Mouse (Mus musculus): ENCODE measurements around the gene Carmil2. TPM values are rescaled to one million over a fixed set of nuclear protein-coding genes. Genes with fewer than 3 reads are reported as not detected.

The Carmil2 gene
- polyA plus RNA-seq, 1 experiment from 2014 or later = 9.7 TPM

DNA sequence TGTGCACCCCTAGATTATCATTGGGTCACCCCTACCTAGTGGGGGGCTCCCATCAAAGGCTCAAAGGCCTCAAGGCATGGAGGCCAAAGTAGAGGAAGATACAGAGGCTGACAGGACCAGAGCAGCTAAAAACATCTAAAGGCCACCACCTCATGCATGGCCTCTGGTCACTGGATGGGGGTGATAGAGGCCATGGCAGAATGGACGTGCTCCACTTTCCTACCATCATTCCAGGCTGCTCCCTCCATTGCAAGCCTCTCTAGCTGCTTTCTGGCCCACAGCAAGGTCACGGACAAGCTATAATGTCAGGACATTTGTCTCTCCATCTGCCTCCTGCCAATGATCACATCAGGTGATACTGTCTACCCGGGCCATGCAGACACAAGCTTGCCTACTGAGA is 26.2 kb downstream of the Carmil2 start:
- Histone ChIP-seq H3K4me1 (peaks cover 9% of the 10 kb centered on the region), H3K36me3 (peaks cover 23% of the 10 kb centered on the region), H3K9ac (no peak overlapping the region), H3K27ac (no peak overlapping the region), H3K9me3 (replicated peaks) (no peaks in the 10 kb centered on the region), H3K27me3 (no peaks in the 10 kb centered on the region), H3K4me3 (no peak overlapping the region), H3K4me2 (replicated peaks) (no peak overlapping the region)
- 86% methylated on average over 3 of the region's 3 CpGs for WGBS
- no peak for ATAC-seq (ENCODE audit: low FRiP score)

DNA sequence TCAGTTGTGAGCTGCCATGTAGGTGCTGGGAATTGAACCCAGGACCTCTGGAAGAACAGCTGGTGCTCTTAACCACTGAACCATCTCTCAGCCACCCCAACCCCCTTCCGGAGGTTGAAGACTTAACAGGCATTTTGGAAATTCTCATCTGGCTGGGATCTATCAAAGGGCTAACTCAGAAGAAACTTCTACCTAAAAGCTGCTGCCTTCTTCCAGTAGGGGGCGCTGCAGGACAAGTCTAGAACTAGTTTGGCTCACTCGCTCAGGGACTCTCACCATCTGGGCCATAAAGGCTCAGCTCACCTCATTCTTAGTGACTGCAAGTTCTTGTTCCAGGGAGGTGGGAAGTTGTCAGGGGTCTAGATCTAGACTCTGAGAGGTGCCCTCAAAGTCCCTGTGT is 28.1 kb downstream of the Carmil2 start:
- WGBS = 12% methylated on average over 3 of the region's 3 CpGs
- ATAC-seq (ENCODE audit: low FRiP score) = no peak
- H3K27ac ChIP-seq = no peak overlapping the region

GRCm38 (mm10) chr8:105715042-105715441 is 29.0 kb downstream of the Carmil2 start:
- no peak for ATAC-seq (ENCODE audit: low FRiP score)
- 78% methylated on average over 6 of the region's 6 CpGs for WGBS
- Histone ChIP-seq H3K4me2 (replicated peaks) (no peak overlapping the region), H3K36me3 (peaks cover 24% of the 10 kb centered on the region), H3K9ac (no peak overlapping the region), H3K4me3 (no peak overlapping the region), H3K27ac (no peak overlapping the region), H3K27me3 (no peaks in the 10 kb centered on the region), H3K9me3 (replicated peaks) (no peaks in the 10 kb centered on the region), H3K4me1 (no peaks in the 10 kb centered on the region)

More for the DNA sequence above, 28.1 kb downstream of the Carmil2 start:
- no peaks in the 10 kb centered on the region for H3K9me3 ChIP-seq (replicated peaks)
- no peaks in the 10 kb centered on the region for H3K4me1 ChIP-seq
- H3K9ac ChIP-seq = no peak overlapping the region
- no peaks in the 10 kb centered on the region for H3K27me3 ChIP-seq
- H3K4me2 ChIP-seq (replicated peaks) = no peak overlapping the region
- peaks cover 24% of the 10 kb centered on the region for H3K36me3 ChIP-seq
- no peak overlapping the region for H3K4me3 ChIP-seq

DNA sequence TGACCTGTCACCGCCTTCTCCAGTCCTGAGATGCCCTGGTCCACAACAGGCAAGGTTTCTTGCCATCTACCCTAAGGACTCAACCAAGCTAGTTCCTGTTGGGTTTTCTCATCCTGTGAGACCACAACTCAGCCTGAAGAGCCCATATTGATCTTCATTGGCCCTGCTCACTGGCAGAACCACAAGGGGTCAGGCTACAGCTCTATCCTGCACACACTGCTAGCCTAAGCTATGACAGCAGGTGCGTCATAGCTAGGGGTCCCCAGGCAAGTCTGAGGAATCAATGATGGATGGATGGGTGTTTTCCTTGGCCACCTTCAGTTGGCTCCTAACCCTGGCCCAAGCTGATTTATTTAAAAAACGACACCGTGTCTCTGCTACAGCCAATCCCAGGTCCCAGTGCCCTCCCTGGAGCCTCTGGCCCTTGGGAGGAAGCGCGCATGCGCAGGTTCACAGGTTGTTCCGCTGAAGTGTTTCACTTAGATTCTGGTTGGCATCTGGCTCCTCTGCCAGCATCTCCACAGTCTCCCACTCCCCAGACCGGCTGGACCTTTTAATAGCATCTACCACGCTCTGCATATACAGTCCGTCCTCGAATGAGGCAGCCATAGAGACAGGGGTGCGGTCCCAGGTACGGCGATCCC is 30.4 kb downstream of the Carmil2 start:
- Histone ChIP-seq H3K4me1 (no peaks in the 10 kb centered on the region), H3K27me3 (no peaks in the 10 kb centered on the region), H3K36me3 (peaks cover 28% of the 10 kb centered on the region), H3K4me3 (no peak overlapping the region), H3K9me3 (replicated peaks) (no peaks in the 10 kb centered on the region), H3K9ac (no peak overlapping the region), H3K4me2 (replicated peaks) (no peak overlapping the region), H3K27ac (no peak overlapping the region)
- no peak for ATAC-seq (ENCODE audit: low FRiP score)
- 94% methylated on average over 15 of the region's 15 CpGs for WGBS

GRCm38 (mm10) chr8:105719637-105720036 is 33.6 kb downstream of the Carmil2 start:
- Histone ChIP-seq H3K4me3 (no peak overlapping the region), H3K9me3 (replicated peaks) (no peaks in the 10 kb centered on the region), H3K36me3 (peaks cover 44% of the 10 kb centered on the region), H3K27me3 (no peaks in the 10 kb centered on the region), H3K27ac (no peak overlapping the region), H3K9ac (no peak overlapping the region), H3K4me1 (no peaks in the 10 kb centered on the region), H3K4me2 (replicated peaks) (no peak overlapping the region)
- ATAC-seq (ENCODE audit: low FRiP score) = no peak
- 87% methylated on average over 4 of the region's 4 CpGs for WGBS

DNA sequence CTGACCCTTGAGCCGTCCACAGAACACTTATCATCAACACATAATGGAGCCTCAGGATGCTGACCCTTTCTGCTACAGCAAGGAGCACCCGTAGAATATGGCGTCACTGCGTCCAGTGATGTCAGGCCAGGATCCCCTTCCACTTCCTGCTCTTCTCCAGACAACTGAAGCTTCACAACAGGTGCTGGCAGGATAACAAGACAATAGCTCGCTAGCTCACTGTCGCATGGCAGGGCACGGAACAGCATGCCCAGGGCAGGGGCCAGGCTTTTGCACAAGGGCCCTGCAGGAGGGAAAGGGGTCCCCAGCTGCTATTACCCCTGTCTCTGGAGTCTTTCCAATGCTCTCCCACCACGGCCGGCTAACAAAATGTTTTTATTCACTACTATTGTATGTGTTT is 36.8 kb downstream of the Carmil2 start:
- ATAC-seq (ENCODE audit: low FRiP score) = no peak
- peaks cover 42% of the 10 kb centered on the region for H3K36me3 ChIP-seq

GRCm38 (mm10) chr8:105725726-105726125 is 39.7 kb downstream of the Carmil2 start:
- no peak for ATAC-seq (ENCODE audit: low FRiP score)
- peaks cover 47% of the 10 kb centered on the region for H3K36me3 ChIP-seq

More for the DNA sequence above, 36.8 kb downstream of the Carmil2 start:
- H3K27ac ChIP-seq = no peak overlapping the region
- no peak overlapping the region for H3K4me2 ChIP-seq (replicated peaks)
- H3K9ac ChIP-seq = no peak overlapping the region
- no peaks in the 10 kb centered on the region for H3K27me3 ChIP-seq
- WGBS = 93% methylated on average over 9 of the region's 9 CpGs
- no peaks in the 10 kb centered on the region for H3K9me3 ChIP-seq (replicated peaks)
- no peaks in the 10 kb centered on the region for H3K4me1 ChIP-seq
- no peak overlapping the region for H3K4me3 ChIP-seq

DNA sequence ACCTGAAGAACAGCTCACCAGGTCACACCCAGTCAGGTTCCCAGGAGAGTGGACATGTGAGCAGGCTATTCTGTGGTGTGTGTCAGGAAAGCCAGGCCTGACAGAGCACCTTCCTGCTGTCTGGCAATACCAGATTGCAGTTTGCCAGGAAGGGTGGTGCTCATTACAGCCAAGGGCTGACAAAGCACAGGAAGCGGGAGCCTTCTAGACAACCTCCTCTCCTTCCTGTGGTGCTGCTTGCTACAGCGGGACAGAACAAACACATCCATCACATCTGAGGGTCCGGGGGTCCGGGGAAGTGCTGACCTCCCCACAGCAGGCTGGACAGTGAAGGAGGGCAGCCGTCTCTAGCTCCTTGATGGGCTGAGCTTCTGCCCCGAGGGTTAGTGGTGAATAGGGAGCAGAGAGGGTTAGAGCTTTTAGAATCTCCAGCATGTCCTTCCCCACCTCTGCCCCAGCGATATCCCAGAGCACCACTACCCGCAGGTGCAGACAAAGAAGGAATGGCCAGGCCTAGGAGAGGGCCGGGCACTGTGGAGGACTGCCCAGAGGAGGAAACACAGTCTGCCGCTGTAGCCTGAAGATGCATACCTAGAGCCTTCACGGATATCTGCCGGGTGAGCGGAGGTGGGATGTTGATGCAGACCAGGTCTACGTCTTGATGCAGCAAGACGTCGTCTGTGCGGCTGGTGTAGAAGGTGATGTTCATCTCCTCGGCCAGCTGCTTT is 41.5 kb downstream of the Carmil2 start:
- Histone ChIP-seq H3K36me3 (peaks cover 43% of the 10 kb centered on the region), H3K4me1 (no peaks in the 10 kb centered on the region), H3K4me2 (replicated peaks) (no peak overlapping the region), H3K9ac (no peak overlapping the region), H3K4me3 (no peak overlapping the region), H3K9me3 (replicated peaks) (no peaks in the 10 kb centered on the region), H3K27ac (no peak overlapping the region), H3K27me3 (no peaks in the 10 kb centered on the region)
- ATAC-seq (ENCODE audit: low FRiP score) = no peak
- 85% methylated on average over 18 of the region's 18 CpGs for WGBS

More at GRCm38 (mm10) chr8:105725726-105726125, 39.7 kb downstream of the Carmil2 start:
- Histone ChIP-seq H3K4me1 (no peaks in the 10 kb centered on the region), H3K9me3 (replicated peaks) (no peaks in the 10 kb centered on the region), H3K27ac (no peak overlapping the region), H3K9ac (no peak overlapping the region), H3K4me2 (replicated peaks) (no peak overlapping the region), H3K27me3 (no peaks in the 10 kb centered on the region), H3K4me3 (no peak overlapping the region)
- 84% methylated on average over 5 of the region's 5 CpGs for WGBS

GRCm38 (mm10) chr8:105732186-105732585 is 46.1 kb downstream of the Carmil2 start:
- Histone ChIP-seq H3K4me1 (no peaks in the 10 kb centered on the region), H3K4me2 (replicated peaks) (no peak overlapping the region), H3K9ac (no peak overlapping the region), H3K36me3 (peaks cover 16% of the 10 kb centered on the region), H3K9me3 (replicated peaks) (no peaks in the 10 kb centered on the region), H3K4me3 (no peak overlapping the region), H3K27ac (no peak overlapping the region), H3K27me3 (no peaks in the 10 kb centered on the region)
- ATAC-seq (ENCODE audit: low FRiP score) = no peak
- 95% methylated on average over 5 of the region's 5 CpGs for WGBS

DNA sequence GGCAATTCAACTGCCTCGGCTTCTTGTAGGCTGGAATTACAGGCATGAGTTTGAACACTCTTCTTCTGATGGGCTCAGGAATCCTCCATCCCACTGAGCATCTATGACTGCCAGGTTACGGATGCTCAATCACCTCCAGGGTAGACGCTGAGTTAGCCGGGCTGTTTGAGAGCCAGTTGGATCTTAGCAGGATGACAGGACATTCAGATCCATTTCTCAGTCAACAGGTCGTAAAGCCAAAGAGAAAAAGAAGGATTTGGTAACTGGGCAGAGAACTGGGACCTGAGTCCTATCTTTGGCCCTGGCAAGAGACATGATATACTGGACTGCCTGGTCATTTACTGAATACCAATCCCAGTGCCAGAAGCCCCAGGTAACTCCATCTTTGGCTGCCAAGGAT is 53.1 kb downstream of the Carmil2 start:
- 95% methylated on average over 5 of the region's 5 CpGs for WGBS
- Histone ChIP-seq H3K36me3 (0 out of 2 replicates have a peak, but pooled peaks cover 4% of the 10 kb centered on the region), H3K4me3 (no peak overlapping the region)

DNA sequence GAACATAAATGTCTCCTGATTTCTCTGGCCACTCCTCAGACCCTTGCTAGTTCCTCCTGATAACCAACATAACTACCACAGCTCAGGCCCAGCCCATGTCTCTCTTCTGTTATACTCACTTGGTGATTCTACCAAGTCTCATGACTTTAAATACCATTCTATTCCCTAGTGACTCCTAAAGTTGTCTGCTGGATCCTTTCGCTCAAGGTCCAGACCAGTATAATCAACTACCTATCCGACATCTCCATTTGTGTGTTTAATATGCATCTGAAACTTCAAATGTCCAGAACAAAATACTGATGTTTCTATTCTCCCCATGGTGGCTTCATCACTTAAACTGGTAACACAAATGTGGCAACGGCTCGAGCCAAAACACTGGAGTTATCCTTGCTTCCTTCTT is 57.2 kb downstream of the Carmil2 start:
- no peak for ATAC-seq (ENCODE audit: low FRiP score)
- H3K27me3 ChIP-seq = no peaks in the 10 kb centered on the region
- no peak overlapping the region for H3K4me3 ChIP-seq
- H3K9ac ChIP-seq = no peak overlapping the region
- 82% methylated on average over 4 of the region's 4 CpGs for WGBS
- H3K27ac ChIP-seq = no peak overlapping the region
- no peaks in the 10 kb centered on the region for H3K4me1 ChIP-seq
- no peak overlapping the region for H3K4me2 ChIP-seq (replicated peaks)
- H3K9me3 ChIP-seq (replicated peaks) = no peaks in the 10 kb centered on the region
- H3K36me3 ChIP-seq = no peaks in the 10 kb centered on the region

More for the DNA sequence above, 53.1 kb downstream of the Carmil2 start:
- no peak overlapping the region for H3K4me2 ChIP-seq (replicated peaks)
- no peak for ATAC-seq (ENCODE audit: low FRiP score)
- H3K4me1 ChIP-seq = no peaks in the 10 kb centered on the region
- H3K27me3 ChIP-seq = no peaks in the 10 kb centered on the region
- no peak overlapping the region for H3K27ac ChIP-seq
- no peaks in the 10 kb centered on the region for H3K9me3 ChIP-seq (replicated peaks)
- H3K9ac ChIP-seq = no peak overlapping the region
